Mouse (Mus musculus) retina, postnatal 7 days (tissue): ENCODE data around the gene Flt3l.
A peak's percentile ranks its signal among the peaks of the same experiment; 100 is the strongest.
"Not testable (repeated sequence)": the region's sequence is repeated elsewhere in the genome, so short reads cannot be mapped to it uniquely, and the experiment has no call there.

Experiments
- DNase-seq: peaks from one replicate; pipeline ENCODE4 v3.0.0-alpha.2; 2012; ENCODE audit warnings: low read depth, low spot score

The Flt3l gene

DNA sequence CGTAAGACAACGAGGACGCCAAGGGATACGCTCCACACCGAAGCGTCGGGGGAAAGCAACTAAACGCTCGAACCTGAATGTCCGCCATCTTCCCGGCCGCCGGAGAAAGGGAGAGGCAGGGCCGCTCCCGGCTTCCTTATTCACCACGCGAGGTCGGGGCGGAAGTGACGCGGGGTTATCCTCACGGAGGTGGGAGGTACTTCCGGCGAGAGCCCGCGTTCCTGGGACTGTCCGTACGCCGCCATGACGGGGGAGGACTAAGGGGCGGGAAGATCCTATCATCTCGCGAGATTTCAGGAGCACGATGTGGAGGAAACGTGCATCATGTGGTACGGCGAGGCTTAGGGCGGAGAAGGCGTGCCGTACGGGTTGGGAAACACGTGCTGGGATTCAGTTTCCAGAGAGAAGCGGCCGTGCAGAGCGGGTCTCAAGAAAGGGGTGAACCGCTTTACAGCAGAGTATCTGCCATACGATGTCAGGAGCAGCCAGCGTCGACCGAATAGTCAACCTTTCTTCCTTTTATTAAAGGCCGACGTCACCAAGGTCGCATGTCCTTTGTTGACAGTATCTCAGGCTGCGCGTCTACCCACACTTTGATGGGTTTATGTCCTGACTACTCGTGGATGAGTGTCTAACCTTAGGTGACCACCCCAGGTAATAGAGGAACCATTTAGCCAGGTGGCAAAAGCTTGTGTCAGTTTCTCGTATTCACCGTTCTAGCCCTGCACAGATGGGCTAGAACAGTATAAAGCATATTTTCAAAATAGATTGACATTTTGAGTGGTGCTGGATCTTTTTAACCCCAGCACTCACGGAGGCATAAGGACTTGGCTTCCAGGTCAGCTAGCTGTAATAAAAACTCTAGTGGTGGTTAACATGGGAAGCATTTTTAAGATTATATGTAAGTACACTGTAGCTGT, 11.7 kb downstream of the Flt3l start, which contains the start of gene Rps11:
Gene Rps11, minus strand, starts transcription at position 216 of the 920 bp plus-strand sequence.
- DNase-seq, result peak; percentile 100

DNA sequence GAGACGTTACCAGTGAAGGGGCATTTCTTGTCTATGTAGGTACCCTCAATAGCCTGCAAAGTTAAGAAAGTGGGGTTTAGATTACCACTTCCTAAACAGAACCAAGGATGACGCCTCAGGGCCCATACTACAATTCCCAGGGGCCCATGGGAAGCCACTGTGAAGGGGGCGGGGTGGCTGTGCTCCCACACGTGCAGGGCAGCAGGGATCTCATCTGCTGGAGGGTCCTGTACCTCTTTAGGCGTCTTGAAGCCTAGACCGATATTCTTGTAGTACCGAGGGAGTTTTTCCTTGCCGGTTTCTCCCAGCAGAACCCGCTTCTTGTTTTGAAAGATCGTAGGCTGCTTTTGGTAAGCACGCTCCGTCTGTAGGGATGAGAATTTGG, 13.1 kb downstream of the Flt3l start:
- no peak for DNase-seq

DNA sequence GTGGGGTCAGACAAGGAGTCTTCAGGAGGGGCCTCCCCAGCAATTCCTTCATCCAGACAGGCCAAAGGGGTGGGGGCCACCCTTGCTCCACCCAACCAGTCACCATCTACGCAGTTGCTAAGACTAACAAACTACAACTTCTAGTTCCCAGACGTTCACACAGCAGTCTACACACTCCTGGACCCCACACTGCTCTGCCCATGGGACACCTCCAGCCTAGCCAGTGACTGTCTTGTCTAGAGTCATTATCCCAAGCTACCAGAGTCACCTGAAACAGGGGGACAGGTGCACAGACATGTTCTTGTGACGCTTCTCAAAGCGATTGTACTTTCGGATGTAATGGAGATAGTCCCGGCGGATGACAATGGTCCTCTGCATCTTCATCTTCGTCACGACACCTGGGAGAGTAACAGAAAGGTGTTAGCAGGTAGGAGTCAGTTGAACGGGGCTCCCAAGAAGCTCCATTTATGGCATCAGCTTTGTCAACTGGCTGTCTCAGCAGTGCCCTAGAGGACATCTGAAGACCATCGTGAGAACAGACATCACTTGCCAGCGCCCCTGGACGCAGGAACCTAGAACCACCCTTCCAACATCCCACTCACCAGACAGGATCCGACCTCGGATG, 13.6 kb downstream of the Flt3l start:
- no peak for DNase-seq

DNA sequence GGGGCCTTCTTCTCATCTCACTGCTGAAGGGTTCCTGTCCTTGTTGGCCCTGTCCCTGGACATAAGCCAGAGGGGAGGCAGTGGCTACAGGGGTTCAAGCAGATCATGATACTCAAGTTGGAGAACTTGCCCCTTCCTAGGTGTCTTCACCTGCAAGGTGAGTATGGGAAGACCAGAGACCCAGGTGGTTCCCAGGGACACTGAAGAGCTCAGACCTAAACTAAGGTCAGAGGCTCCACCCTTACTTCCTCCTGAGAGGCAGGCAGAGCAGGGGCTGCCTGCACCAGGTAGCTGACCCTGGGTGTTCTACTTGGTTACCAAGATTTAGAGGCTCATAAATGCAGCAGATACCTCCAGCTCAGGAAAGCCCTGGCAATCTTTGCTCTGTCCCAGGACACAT, 14.3 kb downstream of the Flt3l start:
- no peak for DNase-seq

DNA sequence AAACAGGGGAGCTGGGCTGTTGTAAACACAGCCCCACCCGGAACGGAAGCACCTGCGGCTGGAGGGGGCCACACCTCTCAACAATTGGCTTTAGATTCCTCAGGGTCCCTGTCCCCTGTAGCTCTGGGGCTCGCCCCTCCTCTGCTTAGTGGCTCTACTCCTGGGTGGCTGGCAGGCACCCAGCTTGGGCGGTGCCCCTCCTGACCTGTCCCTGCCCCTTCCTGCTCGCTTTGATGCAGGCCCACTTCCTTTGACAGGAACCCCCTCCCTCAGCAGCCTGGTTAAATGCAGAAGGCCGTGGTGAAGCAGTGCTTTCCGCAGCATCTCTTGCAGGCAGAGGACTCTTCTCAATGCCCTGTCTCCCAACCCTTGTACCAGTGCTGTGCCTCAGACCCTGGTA, 14.8 kb downstream of the Flt3l start:
- DNase-seq, result no peak

DNA sequence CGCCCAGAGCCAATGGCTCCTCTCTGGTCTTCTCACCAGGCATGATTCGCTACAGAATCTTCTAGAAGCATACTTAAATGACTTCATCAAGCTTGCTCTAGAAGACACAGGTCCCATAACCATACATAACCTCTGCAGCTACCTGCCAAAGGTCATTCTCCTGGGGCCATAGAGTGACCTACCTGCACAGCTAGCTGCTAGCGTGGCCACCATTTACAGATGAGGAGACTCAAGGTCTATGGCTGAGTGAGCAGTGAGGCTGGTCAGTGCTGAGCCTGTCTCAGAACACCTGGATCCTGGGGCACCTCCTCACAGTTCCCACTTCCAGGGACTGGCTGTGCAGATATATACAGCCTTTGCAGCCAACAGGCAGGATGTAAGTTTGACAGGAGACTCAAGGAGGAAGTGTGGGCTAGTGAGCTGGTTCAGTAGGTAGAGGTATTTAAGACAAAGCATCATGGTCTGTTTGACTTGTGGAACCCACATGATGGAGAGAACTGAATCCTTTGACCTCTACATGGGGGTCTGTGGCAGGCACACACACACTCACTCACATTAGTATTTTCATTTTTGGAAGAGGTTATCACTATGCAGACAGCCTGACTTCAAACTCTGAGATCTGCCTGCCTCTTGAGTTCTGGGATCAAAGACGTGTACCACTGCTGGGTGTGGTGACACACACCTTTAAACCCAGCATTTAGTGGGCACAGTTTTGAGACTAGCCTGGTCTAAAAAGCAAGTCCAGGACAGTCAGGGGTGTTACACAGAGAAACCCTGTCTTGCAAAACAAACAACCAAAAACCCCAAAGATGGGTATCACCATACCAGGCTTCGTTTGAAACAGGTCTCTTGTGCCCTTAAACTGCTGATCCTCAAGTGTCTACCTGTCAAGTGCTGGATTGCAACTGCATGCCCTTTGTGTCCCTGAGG, 16.2 kb downstream of the Flt3l start:
- DNase-seq, result no peak

DNA sequence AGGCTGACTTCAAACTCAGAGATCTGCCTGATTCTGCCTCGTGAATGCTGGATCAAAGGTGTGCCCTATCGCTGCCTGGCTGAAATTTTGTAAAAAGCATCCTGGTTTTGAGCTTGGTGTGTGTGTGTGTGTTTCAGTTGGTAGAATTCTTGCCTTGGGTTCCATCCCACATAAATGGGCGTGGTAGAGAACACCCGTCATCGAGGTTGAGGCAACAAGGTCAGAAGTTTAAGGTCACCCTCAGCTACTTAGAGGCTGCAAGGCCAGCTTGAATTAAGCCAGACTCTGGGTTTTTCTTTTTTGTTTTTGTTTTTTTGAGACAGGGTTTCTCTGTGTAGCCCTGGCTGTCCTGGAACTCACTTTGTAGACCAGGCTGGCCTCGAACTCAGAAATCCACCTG, 17.9 kb downstream of the Flt3l start:
- no peak for DNase-seq

DNA sequence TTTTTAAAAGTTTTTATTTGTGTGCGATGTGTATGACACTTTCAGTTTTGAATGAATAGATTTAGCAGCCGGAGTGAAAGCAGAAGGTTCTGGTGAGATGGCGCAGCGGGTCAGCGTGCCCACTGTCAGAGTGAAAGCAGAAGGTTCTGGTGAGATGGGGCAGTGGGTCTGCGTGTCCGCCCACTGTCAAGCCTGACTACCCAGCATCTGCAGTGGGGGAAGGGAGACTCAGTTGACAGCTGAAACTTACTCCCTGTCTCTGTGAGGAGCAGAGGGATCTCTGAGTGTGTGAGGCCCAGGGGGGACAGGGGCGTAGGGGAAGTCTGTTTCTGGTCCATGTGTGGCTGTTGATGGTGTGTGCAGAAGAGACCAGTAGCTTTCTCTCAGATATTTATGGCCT, 18.7 kb downstream of the Flt3l start:
- no peak for DNase-seq

DNA sequence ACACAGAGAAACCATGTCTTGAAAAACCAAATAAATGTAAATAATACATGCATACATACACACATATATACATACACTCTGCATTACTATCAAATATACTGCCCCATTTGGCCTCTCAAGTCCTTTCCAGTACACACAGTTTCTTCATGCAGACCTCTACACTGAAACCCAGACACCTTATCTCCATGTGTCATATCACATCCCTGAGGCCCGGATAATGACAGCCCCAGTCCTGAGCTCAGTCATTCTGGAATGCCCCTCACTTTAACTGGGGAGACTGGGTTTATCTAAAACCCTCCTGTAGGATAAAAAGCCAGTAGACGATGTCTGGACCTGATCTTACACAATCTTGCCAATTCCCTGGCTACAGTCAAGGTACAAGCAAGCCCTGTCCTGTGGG, 22.8 kb downstream of the Flt3l start:
- no peak for DNase-seq

DNA sequence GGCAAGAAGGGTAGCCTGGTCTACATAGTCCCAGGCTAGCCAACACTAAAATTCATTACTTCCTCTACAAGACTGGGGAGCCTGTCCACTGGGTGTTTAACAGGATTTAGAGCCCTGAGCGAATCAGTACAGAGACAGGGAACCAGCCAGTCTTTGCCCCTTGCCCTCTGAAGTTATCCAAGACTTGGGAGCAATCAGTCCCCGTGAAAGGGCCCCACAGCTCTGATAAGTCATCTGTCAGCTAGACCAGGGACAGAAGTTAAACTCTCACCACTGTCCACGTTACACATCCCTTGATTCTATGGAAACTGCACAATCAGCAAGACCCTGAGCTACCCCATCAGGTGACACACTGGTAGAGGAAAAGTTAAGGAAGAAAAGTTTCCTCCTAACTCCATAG, 23.7 kb downstream of the Flt3l start:
- no peak for DNase-seq

DNA sequence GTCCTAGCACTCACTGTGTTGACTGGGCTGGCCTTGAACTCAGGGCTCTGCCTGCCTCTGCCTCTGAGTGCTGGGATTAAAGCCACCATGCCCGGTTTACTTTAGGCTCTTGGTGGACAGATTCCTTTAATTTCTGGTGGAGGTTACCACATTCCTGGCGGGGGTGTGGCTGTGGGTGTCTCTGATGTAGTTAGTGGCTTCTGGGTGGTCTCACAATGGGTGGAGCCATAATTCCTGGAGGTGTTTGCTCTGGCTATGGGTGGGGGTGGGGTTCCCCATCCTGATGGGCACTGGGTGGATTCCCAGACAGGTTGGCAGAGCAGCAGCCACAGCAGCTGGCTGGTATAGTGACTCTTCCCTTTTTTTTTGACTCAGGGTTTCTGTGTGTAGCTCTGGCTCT, 24.3 kb downstream of the Flt3l start:
- no peak for DNase-seq

DNA sequence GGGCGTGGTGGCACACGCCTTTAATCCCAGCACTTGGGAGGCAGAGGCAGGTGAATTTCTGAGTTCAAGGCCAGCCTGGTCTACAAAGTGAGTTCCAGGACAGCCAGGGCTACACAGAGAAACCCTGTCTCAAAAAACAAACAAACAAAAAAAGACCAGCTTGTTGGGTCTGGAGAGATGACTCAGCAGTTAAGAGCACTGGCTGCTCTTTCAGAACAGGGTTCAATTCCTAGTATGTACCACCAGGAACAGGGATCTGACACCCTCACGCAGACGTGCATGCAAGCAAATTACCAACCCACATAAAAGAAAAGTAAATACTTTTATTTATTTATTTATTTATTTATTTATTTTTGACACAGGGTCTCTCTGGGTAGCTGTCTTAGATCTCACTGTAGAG, 26.1 kb downstream of the Flt3l start:
- not testable (repeated sequence) for DNase-seq

DNA sequence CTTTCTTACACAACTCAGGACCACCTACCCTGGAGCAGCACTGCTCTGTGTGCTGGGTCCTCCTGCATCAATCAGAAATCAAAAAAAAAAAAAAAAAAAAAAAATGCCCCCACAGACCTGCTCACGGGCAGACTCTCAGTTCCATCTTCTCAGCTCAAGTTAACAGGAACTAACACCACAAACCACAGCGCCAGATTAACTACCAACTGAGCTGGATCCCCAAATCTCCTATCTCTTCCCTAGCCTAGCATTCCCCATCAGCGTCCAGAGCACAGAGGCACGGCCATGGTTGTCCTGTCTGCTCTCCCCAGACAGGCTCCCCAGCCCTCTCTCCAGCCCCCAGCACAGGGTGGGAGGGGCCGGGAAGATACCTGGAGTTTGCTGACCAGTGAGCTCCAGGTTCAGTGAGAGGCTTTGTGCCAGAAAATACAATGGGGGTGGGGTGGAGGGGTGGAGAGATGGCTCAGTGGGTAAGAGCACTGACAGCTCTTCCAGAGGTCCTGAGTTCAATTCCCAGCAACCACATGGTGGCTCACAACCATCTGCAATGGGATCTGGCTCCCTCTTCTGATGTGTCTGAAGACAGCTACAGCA, 29.1 kb downstream of the Flt3l start:
- DNase-seq, result no peak

DNA sequence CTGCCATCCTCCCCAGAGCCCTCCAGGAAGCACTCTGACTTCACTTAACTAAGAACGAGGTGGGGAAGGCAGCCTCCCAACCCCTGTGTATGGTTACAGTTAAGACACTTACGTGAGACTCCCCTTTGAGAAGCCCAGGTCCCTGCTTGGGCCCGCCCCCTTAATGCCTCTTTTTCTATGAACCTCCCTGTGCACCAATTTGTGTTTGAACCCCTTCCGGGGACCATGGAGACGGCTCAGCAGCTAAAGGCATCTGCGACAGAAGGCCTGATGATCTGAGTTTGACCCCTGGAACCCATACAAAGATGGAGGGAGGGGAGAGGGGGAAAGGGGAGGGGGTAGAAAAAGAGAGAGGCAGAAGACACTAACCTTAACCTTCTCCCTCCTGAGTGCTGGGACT, 29.8 kb downstream of the Flt3l start:
- DNase-seq, result no peak

DNA sequence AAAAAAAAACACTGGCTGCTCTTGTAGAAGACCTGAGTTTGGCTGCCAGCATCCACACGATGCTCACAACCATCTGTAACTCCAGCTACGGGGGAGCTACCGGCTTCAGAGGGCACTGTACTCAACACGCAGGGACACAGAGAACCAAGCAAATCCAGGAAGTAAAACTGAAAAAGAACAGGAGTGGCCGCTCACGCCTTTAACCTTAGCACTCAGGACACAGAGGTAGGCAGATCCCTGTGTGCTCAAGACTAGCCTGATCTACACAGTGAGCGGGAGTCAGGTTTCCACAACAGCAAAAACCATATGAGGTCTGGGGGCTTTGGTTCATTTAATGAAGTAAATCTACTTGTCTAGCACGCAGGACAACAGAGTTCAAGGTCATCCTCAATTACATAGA, 30.7 kb downstream of the Flt3l start:
- DNase-seq, result no peak

DNA sequence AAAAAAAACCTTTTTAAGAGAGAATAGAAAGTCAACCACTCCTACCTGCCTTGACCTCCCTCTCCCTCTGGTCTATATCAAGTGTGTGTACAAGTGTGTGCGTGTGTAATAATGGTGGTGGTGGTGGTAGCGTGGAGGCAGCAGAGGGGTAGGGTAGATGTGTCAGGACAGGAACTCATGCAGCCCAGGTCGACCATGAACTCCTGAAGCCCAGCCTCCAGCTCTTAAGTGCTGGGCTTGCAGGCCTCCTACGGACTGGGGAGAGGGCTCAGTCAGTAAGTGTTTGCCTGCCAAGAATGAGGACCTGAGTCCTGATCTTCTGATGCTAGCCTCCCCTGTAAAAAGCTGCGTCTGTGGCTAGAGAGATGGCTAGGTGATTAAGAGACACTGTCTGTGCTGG, 31.3 kb downstream of the Flt3l start:
- no peak for DNase-seq

DNA sequence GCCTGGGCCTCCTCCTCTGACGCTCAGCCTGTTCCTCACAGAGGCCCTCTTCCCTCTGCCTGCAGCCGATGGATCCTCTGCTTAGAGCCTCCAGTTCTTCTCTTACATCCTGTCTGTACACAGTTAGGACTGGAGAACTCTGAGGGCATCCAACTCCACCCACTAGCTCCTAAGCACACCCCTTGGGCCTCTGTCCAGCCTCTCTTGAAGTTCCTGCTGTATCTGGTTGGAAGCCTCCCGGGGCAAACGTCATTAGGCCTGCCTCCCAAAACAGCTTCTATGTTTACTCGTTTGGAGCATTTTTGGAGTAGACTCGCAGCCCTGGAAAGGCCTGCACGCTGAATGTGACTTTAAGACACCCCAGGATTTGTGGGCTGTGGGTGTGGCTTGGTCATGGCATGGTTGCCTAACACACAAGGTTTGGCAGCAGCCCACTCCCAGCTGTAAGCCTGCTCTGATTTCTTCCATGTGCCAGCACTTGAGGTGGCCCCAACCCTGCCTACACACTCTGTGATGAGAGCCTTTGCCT, 32.5 kb downstream of the Flt3l start, which contains the start of gene Fcgrt:
Gene Fcgrt, minus strand, starts transcription at position 200 of the 529 bp plus-strand sequence.
- no peak for DNase-seq

DNA sequence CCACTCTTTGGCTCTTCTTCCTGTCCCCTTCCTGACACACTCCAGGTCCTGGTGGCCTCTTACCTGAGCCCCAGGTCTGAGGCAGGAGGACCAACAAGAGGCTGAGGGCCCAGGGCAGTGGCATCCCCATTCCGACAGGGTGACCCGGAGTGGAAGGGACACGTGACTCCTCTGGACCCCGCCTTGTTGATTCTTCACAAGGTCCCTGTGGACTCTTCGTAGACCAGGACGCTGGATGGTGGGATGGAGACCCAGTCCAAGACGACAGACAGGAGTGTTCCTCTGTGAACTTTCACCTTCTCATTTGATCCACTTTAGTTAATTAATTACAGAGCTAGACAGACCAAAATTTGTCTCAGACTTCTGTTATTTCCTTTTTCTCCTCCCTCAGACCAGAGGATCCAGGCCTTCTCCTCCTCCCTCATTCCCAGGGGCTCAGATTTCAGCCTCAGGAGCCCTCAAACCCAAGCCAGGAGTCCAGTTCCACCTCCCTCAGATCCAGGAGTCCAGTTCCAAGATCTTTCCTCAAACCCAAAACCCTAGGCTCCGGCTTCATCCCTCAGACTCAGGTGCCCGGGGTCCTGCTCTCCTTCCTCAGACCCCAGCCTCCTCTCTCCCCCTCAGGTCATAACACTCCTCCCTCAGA, 33.2 kb downstream of the Flt3l start:
- no peak for DNase-seq

DNA sequence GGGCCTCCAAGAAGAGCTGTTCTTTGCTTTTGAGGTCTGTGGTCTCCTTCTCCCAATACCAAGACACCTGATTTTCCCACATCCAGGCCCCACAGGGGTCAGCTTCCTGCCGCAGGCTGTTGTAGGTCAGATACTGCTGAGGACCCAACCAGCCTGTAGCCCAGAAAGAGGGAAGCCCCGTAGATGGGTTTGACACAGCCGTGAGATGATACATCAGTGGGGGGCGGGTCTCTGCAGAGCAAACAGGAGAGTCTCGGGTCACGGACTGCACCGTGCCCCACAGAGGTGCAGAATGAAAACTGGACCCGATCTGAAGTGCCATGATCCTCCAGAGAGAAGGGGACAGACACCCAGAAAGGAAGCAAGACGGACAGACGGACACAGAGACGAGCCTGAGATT, 33.8 kb downstream of the Flt3l start:
- no peak for DNase-seq

DNA sequence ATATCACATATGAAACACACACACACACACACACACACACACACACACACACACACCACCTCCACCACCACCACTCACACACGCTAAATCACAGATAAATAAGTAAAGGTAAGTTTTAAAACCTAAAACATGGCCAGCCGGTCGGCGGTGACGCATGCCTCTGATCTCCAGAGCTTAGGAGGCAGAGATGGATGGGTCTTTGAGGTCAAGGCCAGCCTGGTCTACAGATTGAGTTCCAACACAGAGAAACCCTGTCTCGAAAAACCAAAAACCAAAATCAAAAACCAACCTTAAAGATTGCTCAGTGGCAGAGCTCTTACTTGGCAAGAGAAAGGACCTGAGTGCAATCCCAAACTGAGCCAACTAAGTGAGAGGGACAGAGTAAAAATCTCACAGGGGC, 36.2 kb downstream of the Flt3l start:
- DNase-seq, result no peak
